Mouse (Mus musculus): ENCODE measurements around the gene Pla1a. TPM values are rescaled to one million over a fixed set of nuclear protein-coding genes. Genes with fewer than 3 reads are reported as not detected.
A peak's percentile ranks its signal among the peaks of the same experiment; 100 is the strongest.

The Pla1a gene
- polyA plus RNA-seq, 1 experiment from 2014 or later = 0.38 TPM

GRCm38 (mm10) chr16:38461749-38462148 lies 28.8 kb upstream of the Pla1a start:
- Histone ChIP-seq H3K9me3 (ENCODE audit: control insufficient read depth, low read length) (no peaks in the 10 kb centered on the region), H3K27ac (ENCODE audit: low read length) (no peak overlapping the region), H3K4me3 (replicated peaks; ENCODE audit: low read length) (no peak overlapping the region), H3K36me3 (ENCODE audit: control insufficient read depth, insufficient read depth) (no peaks in the 10 kb centered on the region), H3K9ac (replicated peaks; ENCODE audit: low read depth, low read length) (no peak overlapping the region), H3K4me2 (ENCODE audit: low read length) (no peak overlapping the region), H3K27me3 (replicated peaks; ENCODE audit: control insufficient read depth, insufficient read depth, low read length) (no peaks in the 10 kb centered on the region), H3K4me1 (replicated peaks; ENCODE audit: control insufficient read depth, insufficient read depth, low read length) (no peaks in the 10 kb centered on the region)
- no peak for ATAC-seq
- WGBS = 85% methylated on average over 8 of the region's 8 CpGs

GRCm38 (mm10) chr16:38459990-38460389 lies 27.0 kb upstream of the Pla1a start:
- no peak overlapping the region for H3K4me3 ChIP-seq (replicated peaks; ENCODE audit: low read length)
- H3K27ac ChIP-seq (ENCODE audit: low read length) = no peak overlapping the region
- no peak overlapping the region for H3K9ac ChIP-seq (replicated peaks; ENCODE audit: low read depth, low read length)
- 88% methylated on average over 4 of the region's 4 CpGs for WGBS
- H3K36me3 ChIP-seq (ENCODE audit: control insufficient read depth, insufficient read depth) = no peaks in the 10 kb centered on the region
- H3K9me3 ChIP-seq (ENCODE audit: control insufficient read depth, low read length) = no peaks in the 10 kb centered on the region
- H3K4me1 ChIP-seq (replicated peaks; ENCODE audit: control insufficient read depth, insufficient read depth, low read length) = no peaks in the 10 kb centered on the region
- no peak for ATAC-seq
- H3K4me2 ChIP-seq (ENCODE audit: low read length) = no peak overlapping the region
- H3K27me3 ChIP-seq (replicated peaks; ENCODE audit: control insufficient read depth, insufficient read depth, low read length) = no peaks in the 10 kb centered on the region

- Histone ChIP-seq H3K9ac (replicated peaks; ENCODE audit: low read depth, low read length) (no peak overlapping the region), H3K27ac (ENCODE audit: low read length) (no peak overlapping the region), H3K4me3 (replicated peaks; ENCODE audit: low read length) (no peak overlapping the region), H3K4me2 (ENCODE audit: low read length) (no peak overlapping the region), H3K36me3 (ENCODE audit: control insufficient read depth, insufficient read depth) (no peaks in the 10 kb centered on the region), H3K4me1 (replicated peaks; ENCODE audit: control insufficient read depth, insufficient read depth, low read length) (no peaks in the 10 kb centered on the region), H3K27me3 (replicated peaks; ENCODE audit: control insufficient read depth, insufficient read depth, low read length) (no peaks in the 10 kb centered on the region), H3K9me3 (ENCODE audit: control insufficient read depth, low read length) (no peaks in the 10 kb centered on the region)
- WGBS = 74% methylated on average over 6 of the region's 6 CpGs
- no peak for ATAC-seq
These were observed 25.8 kb upstream of the Pla1a start for GRCm38 (mm10) chr16:38458600-38459280.

- H3K9ac ChIP-seq (replicated peaks; ENCODE audit: low read depth, low read length) = no peak overlapping the region
- 72% methylated on average over 11 of the region's 11 CpGs for WGBS
- no peaks in the 10 kb centered on the region for H3K27me3 ChIP-seq (replicated peaks; ENCODE audit: control insufficient read depth, insufficient read depth, low read length)
- H3K4me2 ChIP-seq (ENCODE audit: low read length) = no peak overlapping the region
- H3K27ac ChIP-seq (ENCODE audit: low read length) = no peak overlapping the region
- H3K4me3 ChIP-seq (replicated peaks; ENCODE audit: low read length) = no peak overlapping the region
- H3K9me3 ChIP-seq (ENCODE audit: control insufficient read depth, low read length) = no peaks in the 10 kb centered on the region
- H3K4me1 ChIP-seq (replicated peaks; ENCODE audit: control insufficient read depth, insufficient read depth, low read length) = no peaks in the 10 kb centered on the region; the same call in 1 of the 2 replicates
- H3K36me3 ChIP-seq (ENCODE audit: control insufficient read depth, insufficient read depth) = no peaks in the 10 kb centered on the region
- ATAC-seq = no peak
These were observed 24.0 kb upstream of the Pla1a start for GRCm38 (mm10) chr16:38456812-38457567.

GRCm38 (mm10) chr16:38455511-38456418 lies 22.8 kb upstream of the Pla1a start, which contains the start of gene Cd80:
TSS of gene Cd80 (plus strand) at chr16:38455561.
- Histone ChIP-seq H3K27me3 (replicated peaks; ENCODE audit: control insufficient read depth, insufficient read depth, low read length) (no peaks in the 10 kb centered on the region), H3K4me3 (replicated peaks; ENCODE audit: low read length) (no peak within 1 kb of the TSS), H3K27ac (ENCODE audit: low read length) (no peak within 1 kb of the TSS), H3K9me3 (ENCODE audit: control insufficient read depth, low read length) (no peaks in the 10 kb centered on the region), H3K36me3 (ENCODE audit: control insufficient read depth, insufficient read depth) (no peaks in the 10 kb centered on the region), H3K4me1 (replicated peaks; ENCODE audit: control insufficient read depth, insufficient read depth, low read length) (peaks cover 10% of the 10 kb centered on the region), H3K4me2 (ENCODE audit: low read length) (no peak within 1 kb of the TSS), H3K9ac (replicated peaks; ENCODE audit: low read depth, low read length) (no peak within 1 kb of the TSS)
- WGBS = 77% methylated on average over 13 of the region's 17 CpGs
- ATAC-seq = no peak

- no peak overlapping the region for H3K4me2 ChIP-seq (ENCODE audit: low read length)
- H3K27me3 ChIP-seq (replicated peaks; ENCODE audit: control insufficient read depth, insufficient read depth, low read length) = no peaks in the 10 kb centered on the region
- H3K27ac ChIP-seq (ENCODE audit: low read length) = no peak overlapping the region
- 77% methylated on average over 11 of the region's 11 CpGs for WGBS
- H3K4me3 ChIP-seq (replicated peaks; ENCODE audit: low read length) = no peak overlapping the region
- H3K36me3 ChIP-seq (ENCODE audit: control insufficient read depth, insufficient read depth) = no peaks in the 10 kb centered on the region
- H3K9ac ChIP-seq (replicated peaks; ENCODE audit: low read depth, low read length) = no peak overlapping the region
- peaks cover 14% of the 10 kb centered on the region for H3K4me1 ChIP-seq (replicated peaks; ENCODE audit: control insufficient read depth, insufficient read depth, low read length)
- ATAC-seq = no peak
- no peaks in the 10 kb centered on the region for H3K9me3 ChIP-seq (ENCODE audit: control insufficient read depth, low read length)
These were observed 21.7 kb upstream of the Pla1a start for GRCm38 (mm10) chr16:38454533-38455254.

GRCm38 (mm10) chr16:38453952-38454351 lies 21.0 kb upstream of the Pla1a start:
- ATAC-seq = no peak
- Histone ChIP-seq H3K9ac (replicated peaks; ENCODE audit: low read depth, low read length) (no peak overlapping the region), H3K27ac (ENCODE audit: low read length) (no peak overlapping the region), H3K9me3 (ENCODE audit: control insufficient read depth, low read length) (no peaks in the 10 kb centered on the region), H3K36me3 (ENCODE audit: control insufficient read depth, insufficient read depth) (peaks cover 2% of the 10 kb centered on the region; the same call in 1 of the 2 replicates), H3K4me3 (replicated peaks; ENCODE audit: low read length) (no peak overlapping the region), H3K4me1 (replicated peaks; ENCODE audit: control insufficient read depth, insufficient read depth, low read length) (peaks cover 14% of the 10 kb centered on the region), H3K4me2 (ENCODE audit: low read length) (no peak overlapping the region), H3K27me3 (replicated peaks; ENCODE audit: control insufficient read depth, insufficient read depth, low read length) (no peaks in the 10 kb centered on the region)
- whole genome bisulfite sequencing = 90% methylated on average over 4 of the region's 4 CpGs

GRCm38 (mm10) chr16:38453203-38453553 lies 20.2 kb upstream of the Pla1a start:
- Histone ChIP-seq H3K36me3 (ENCODE audit: control insufficient read depth, insufficient read depth) (peaks cover 2% of the 10 kb centered on the region; the same call in 1 of the 2 replicates), H3K9ac (replicated peaks; ENCODE audit: low read depth, low read length) (peak overlapping the region; percentile 100), H3K9me3 (ENCODE audit: control insufficient read depth, low read length) (no peaks in the 10 kb centered on the region), H3K4me2 (ENCODE audit: low read length) (peak overlapping the region; percentile 57), H3K4me1 (replicated peaks; ENCODE audit: control insufficient read depth, insufficient read depth, low read length) (peaks cover 14% of the 10 kb centered on the region), H3K4me3 (replicated peaks; ENCODE audit: low read length) (peak overlapping the region; percentile 93), H3K27ac (ENCODE audit: low read length) (peak overlapping the region; percentile 84), H3K27me3 (replicated peaks; ENCODE audit: control insufficient read depth, insufficient read depth, low read length) (no peaks in the 10 kb centered on the region)
- no peak; the same call in 1 of the 2 replicates for ATAC-seq
- WGBS = 27% methylated on average over 3 of the region's 3 CpGs

Measured in forebrain, embryonic 16.5 days (tissue).